Mouse (Mus musculus): ENCODE data around the gene Fam149a. TPM values are rescaled to one million over a fixed set of nuclear protein-coding genes. Genes with fewer than 3 reads are reported as not detected.

Gene Fam149a
- total RNA-seq (2017), result 0.23 TPM in 1 of 2 replicates, not detected in the other

DNA sequence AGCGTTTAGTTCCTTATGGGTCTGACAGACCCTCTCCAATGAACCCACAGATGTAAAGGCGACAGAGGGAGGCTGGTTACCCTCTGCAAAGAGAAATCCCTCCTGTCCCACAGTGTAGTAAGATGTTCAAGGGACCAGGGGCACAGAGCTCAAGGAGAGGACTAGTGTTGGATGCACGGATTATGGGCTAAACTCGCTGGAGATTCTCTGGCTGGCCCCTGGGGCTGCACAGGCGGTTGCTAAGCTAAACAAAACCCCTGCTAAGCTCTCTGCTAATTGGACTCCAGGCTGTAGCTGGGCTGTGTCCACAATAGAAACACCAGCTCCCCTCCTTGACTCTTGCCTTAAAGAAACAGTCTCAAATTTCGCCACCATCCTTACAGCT lies at the start of gene Fam149a:
Fam149a (minus strand) TSS at position 329 of the 385 bp plus-strand sequence.
- ATAC-seq (replicated peaks; ENCODE audit: low read depth, poor library complexity, severe bottlenecking), result no peak

DNA sequence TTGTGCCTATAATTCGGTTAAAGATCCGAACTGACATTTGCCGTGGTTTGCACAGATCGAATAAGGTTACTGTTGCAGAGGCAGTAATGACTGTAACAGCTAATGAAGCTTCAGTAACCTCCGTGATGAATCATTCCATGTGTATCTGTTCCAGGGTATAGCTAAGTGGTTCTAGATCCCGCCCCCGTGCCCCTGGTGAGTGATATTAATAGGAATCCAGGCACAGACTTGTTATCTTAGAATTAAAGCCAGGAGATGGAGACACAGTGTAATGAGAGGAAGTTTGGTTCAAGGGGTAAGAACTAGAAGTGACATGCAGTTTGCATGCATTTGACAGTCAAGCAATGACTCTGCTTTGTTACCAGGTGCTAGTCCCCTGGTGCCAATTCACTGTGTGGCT lies 38.1 kb upstream of the Fam149a start:
- no peak for ATAC-seq (replicated peaks; ENCODE audit: low read depth, poor library complexity, severe bottlenecking)

DNA sequence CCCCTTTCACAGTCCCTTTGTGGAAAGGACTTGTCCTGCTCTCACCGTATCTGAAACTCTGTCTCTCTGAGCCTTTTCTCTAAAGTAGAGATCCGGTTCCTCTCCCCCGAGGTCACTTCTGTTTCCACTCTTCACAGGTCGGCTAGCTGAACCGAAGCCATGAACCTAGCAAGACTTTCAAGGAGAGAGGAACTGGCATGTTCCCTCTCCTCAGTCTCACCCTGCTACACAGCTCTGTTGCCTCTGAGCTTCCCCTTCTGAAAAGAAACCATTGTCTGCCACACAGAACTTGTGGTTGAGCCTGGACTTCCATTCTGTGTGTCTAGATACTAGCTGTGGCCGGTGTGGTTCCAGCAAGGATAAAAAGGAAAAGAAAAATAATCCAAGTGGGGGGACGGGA lies 32.9 kb upstream of the Fam149a start:
- peak; percentile 87 for ATAC-seq (replicated peaks; ENCODE audit: low read depth, poor library complexity, severe bottlenecking)

DNA sequence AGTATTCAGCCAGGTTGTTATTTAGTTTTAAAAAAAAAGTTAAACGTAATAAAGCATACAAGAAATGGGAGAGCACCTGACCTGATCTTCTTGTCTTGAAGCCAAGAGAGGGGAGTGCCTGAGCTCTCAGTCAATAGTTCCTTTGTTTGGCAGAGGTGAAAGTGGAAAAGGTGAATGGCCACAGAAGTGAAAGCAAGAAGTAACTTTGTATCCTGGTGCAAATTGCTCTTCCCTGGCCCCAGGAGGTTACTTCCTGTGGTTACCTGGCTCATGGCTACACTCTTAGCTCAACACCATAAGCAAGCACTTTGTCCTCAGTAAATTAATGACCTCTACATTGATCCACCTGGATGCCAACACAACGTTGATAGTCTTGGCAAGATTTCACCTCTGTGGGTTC lies 28.8 kb upstream of the Fam149a start, which contains the start of gene Tlr3:
Tlr3 (minus strand) TSS at position 199 of the 400 bp plus-strand sequence.
- ATAC-seq (replicated peaks; ENCODE audit: low read depth, poor library complexity, severe bottlenecking), result no peak

DNA sequence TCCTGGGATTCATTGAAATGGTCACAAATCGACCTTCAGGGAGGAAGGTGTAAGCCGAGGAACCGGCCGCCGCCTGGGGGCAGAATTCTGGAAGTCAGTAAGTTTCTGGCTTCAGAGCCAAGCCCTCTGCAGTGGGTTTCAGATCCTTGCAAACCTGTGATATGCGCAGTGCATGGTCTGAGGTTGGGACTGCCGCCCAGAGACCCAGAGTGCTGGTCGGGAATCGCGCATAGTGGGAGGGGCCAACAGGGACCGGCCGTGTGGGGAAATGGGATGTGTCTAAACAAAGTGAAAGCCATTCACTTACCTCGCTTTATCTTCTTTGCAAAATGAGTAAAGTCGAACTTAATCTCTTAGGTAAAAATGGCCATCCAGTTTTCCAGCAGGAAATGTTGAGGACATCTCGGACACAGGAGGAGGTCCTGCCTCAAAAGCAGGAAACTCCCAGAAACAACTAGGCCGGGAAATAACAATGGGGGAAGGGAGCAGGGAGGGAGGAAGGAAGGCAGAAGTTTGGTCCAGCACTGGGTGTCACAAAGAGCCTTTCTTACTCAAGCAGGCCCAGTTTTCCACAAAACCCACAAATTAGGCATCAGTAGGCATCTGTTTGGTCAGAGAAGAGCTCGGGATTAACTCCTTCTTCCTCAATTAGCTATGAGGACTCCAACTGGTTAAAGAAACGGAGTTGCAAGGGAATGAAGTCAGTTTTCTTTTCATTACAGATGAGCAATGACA lies 28.2 kb upstream of the Fam149a start:
- ATAC-seq (replicated peaks; ENCODE audit: low read depth, poor library complexity, severe bottlenecking), result peak; percentile 72

DNA sequence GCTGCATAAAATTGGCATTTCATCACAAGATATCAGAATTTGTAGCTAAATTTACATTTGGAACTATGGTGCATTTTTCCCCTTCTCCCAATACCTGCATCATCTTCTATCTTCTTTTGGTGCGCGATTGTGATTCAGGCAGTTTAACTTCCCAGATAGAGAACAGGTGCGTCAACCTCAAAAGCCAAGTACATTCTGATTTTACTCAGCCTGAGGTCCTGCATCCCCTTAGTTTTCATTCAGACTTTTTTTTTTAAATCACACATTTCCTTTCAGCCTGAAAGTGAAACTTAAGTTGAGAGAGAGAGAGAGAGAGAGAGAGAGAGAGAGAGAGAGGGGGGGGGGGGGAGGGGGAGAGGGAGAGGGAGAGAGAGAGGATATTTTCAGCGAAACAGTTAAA lies 27.6 kb upstream of the Fam149a start:
- ATAC-seq (replicated peaks; ENCODE audit: low read depth, poor library complexity, severe bottlenecking), result no peak

DNA sequence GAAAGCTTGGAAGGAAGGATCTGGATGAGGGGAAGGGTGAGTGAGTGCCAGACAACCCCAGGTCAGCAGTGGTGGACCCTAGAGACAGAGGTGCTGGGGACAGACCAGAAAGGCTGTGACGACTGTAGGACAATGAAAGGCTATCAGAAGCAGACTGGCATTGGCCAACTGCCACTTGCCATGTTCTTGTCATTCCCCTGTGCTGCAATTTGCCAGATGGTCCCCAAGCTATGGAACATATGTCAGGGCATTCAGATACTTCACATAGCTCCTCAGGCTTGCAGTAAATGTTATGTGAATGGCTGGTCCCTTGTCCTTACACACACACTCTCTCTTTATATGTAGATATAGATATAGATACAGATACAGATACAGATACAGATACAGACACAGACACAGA lies 1.2 kb upstream of the Fam149a start:
- no peak for ATAC-seq (replicated peaks; ENCODE audit: low read depth, poor library complexity, severe bottlenecking)

DNA sequence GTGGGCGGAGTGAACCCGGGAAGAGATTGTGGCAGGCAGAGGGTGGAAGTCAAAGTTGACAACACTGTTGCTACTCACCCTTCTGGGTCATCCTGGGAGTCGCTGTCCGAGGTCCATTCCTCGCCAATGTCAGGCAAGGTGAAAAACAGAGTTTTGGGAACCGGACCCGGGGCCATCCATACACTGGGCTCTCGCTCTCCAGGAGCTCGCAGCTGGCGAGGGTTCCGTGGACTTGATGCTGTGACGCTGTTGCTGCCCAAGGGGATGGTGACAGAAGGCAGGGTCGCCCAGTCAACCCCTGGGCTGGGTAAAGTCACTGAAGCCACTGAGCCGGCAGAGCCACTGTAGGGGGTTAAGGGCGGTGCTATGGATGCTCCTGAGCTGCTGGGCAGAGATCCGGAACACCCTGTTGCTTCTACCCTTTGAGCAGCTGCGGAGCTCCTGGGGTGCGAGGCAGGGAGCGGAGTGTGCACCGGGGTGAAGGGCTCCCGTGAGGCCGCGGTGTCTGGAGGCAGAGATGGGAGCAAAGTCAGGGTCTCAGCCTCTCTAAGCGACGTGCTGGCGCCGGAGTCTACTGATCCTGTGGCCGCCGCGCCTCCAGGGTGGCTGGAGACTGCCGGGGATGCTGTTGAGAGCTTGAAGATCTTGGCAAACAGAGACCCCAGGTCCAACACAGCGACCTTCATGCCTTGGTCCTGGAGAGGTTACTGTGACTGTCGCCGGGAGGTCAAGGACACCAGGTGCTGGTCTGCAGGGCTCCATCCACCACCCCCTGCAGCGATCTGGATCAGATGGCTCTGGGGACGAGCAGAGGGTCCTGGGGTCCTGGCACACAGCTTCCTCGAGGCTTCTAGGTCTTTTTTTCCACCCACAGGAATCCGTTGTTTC lies 772 bp downstream of the Fam149a start:
- ATAC-seq (replicated peaks; ENCODE audit: low read depth, poor library complexity, severe bottlenecking), result peak; percentile 22; the same call in 1 of the 2 replicates

DNA sequence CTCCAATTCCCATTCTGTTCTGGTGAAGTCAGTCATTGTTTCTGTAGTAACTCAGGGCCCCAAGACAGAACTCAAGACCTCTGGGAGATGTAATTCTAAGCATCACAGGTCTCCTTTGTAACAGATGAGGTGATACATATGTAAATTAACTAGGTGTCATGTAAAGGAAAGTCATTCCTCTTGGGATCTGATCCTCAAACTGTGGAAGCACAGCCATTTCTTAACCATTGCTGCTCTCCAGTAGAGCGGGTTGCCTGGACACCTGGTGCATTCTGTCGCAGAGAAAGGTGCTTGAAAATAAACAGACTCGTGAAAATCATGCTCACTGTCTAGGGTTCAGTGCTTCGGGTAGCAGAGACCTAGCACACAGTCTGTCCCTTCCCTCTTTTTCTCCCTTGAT lies 1.5 kb downstream of the Fam149a start:
- ATAC-seq (replicated peaks; ENCODE audit: low read depth, poor library complexity, severe bottlenecking), result no peak

DNA sequence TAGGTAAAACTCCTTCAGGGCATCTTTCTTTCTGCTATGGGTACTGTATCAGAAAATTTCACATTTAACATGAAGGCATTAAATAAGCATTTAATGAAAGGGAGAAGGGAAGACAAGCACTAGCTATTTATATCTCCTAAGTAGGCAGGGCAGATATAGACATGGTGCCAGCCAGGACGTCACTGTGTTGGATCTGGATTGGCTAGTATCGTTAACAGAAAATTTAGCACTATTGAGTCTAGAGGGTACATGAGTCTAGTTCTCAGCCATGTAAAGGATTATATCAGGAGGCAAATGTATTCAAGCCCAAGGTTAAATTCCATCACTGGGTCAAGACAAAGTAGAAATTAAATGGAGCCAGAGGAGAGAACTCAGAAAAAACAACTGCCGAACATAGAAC lies 8.0 kb downstream of the Fam149a start:
- ATAC-seq (replicated peaks; ENCODE audit: low read depth, poor library complexity, severe bottlenecking), result no peak

DNA sequence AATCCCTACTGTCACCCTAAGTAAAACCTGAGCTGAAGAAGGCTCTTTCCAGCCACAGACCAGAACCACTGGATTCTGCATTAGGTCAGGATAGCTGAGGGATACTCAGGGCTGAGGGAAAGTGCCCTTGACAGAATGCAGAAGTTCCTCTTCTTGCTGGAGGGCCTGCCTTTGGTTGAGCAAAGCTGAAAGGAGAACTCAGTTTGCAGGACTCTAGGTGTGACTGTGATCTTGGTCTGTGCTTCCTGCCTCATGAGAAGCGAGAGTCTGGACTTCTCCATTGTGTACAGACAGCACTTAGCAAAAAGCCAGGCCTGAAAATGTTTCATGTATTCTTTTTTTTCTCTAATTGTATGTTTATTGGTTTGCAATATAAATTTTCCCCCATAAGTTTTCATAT lies 14.9 kb downstream of the Fam149a start:
- ATAC-seq (replicated peaks; ENCODE audit: low read depth, poor library complexity, severe bottlenecking), result peak; percentile 95

DNA sequence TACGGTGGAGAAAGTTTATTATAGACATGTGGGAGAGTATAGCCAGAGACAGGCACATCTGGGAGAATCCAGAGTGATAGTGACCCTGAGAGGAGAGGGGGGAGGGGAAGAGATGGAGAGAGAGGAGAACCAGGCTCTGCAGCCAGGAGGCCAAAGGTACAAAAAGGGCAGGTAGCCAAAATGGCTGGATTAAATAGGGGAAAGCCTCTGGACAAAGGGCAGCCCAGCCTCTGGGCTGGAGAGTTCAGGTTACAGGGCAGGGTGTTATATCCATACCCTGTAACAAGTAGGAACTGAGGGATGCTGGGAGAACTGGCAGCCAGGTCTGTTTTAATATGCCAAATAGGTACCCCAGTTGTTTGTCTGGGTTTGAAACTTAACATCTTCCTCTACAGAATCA lies 18.9 kb downstream of the Fam149a start:
- no peak for ATAC-seq (replicated peaks; ENCODE audit: low read depth, poor library complexity, severe bottlenecking)

DNA sequence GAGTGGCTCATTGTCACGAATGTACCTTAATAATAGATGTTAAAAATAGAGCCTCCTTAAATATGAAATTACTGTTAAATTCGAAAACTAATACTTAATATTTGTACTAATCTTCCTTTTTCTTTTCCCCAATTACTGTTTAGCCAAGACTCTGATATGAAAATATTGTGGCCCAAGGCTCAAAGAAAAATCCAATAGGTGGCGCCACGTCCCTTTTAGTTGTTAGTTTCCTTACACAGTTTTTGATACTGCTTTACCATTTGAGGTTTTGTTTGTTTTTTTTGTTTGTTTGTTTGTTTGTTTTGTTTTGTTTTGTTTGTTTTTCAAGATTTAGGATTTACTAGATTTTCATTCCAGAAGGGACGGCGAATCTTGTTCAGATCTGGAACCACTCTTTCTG lies 19.8 kb downstream of the Fam149a start:
- no peak for ATAC-seq (replicated peaks; ENCODE audit: low read depth, poor library complexity, severe bottlenecking)

DNA sequence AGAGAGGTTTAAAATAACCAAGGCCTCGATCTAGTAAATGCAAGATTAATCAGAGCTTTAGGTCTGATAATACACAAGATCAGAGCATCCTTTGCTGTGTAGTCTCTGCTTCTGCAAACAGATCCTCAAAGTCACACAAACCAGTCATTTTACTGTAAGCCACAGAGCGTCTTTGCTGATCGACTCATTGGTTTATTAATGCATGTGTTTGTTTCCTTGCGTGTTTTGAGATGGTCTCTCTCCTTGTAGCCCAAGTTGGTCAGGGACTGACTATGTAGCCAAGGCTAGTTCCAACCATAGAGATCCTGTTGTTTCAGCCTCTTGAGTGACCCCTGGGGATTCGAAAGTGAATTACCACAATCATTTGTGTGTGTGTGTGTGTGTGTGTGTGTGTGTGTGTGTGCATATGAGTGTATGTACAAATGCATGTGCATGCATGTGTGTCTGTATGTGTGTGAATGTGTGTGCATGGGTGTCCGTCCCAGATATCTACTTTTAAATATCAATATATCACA lies 22.9 kb downstream of the Fam149a start:
- ATAC-seq (replicated peaks; ENCODE audit: low read depth, poor library complexity, severe bottlenecking), result no peak

DNA sequence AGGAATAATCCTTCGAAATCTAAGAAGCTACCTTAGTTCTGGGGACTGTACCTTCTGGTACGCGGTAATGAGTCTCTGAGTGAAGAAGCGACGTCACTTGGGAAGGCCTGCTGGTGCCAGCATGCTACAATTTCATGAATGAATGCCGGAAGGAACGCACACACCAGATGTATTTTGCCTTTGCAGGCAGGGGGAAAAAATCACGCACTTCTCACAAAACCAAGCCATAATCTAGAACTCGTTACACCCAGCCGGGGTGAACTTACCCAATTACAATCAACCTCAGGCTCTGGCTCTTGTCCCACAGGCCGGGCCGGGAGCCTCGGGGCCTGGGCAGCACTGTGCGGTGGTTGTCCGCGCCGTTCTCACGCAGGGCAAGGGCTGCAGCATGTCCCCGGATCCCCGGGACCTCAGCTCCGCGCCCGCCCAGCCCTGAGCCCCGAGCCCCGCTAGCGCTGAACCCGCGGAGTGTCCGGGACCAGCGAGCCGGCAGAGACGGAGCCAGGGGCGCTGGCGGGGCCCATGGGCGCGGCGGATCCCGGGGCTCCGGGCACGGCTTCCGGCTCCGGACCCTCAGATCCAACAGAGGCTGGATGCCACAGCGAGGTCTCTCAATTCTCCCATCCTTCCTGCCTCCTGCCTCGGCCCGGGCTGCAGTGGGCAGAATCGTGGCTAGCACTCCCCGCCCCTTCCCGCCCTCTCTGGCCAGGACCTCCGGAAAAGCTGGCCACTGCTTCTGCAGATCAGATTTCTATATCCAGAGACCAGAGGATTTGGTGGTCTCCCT lies 23.8 kb downstream of the Fam149a start:
- ATAC-seq (replicated peaks; ENCODE audit: low read depth, poor library complexity, severe bottlenecking), result peak; percentile 50; the same call in 1 of the 2 replicates

DNA sequence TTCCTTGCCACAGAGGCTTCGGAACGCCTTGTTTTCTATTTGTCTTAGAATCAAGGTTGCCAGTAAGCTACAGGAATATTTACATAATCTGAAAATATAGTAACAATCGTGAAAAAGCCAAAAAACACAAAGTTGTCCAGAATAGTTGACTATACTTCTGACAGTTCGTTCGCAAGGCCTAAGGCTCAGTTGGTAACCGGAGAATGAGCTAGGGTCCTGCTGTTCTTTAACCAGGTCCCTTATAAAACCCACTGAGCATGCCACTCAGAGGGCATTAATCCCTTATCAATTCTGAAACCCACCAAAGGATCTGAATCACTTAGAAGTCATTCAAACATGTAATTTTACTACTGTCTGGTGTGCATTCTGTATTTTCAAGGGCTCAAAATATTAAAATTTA lies 26.3 kb downstream of the Fam149a start:
- ATAC-seq (replicated peaks; ENCODE audit: low read depth, poor library complexity, severe bottlenecking), result no peak

DNA sequence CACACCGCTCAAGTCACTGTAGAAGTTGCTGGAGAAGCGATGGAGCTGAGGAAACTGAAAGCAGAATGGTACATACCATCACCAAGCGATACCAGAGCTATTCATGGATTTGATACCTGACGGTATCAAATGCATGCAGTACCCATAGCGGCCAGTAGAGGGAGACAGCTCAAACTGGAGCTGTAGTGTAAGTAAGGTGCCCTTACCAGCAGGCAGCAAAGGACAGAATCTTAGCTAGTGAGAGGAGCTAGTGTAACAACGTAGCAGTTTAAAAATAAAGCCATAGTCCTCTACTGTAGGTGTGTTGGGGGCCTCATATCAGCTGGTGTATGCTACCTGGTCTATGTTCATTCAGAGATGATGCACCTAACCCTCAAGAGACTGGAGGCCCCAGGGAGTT lies 37.1 kb downstream of the Fam149a start:
- peak; percentile 96 for ATAC-seq (replicated peaks; ENCODE audit: low read depth, poor library complexity, severe bottlenecking)

DNA sequence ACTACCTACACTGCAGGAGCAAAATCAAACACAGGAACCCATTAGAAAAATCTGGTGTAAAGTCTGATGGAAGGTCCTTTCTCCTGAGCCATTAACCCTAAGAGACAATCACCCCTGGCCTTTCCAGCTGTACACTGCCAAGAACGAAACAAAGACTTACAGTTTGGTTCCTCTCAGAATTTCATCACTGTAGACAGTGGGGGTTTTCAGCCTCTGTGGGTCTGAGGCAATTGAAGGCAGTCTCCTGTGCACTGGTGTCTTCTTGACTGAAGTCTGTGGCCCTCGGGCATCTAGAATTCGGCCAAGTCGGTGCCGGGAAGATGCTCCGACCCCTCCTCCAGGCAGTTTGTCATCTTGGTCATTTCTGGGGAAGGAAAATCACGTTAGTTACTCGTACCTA lies 37.8 kb downstream of the Fam149a start:
- ATAC-seq (replicated peaks; ENCODE audit: low read depth, poor library complexity, severe bottlenecking), result 0 out of 2 replicates have a peak, but pooled peaks have one; percentile 23

DNA sequence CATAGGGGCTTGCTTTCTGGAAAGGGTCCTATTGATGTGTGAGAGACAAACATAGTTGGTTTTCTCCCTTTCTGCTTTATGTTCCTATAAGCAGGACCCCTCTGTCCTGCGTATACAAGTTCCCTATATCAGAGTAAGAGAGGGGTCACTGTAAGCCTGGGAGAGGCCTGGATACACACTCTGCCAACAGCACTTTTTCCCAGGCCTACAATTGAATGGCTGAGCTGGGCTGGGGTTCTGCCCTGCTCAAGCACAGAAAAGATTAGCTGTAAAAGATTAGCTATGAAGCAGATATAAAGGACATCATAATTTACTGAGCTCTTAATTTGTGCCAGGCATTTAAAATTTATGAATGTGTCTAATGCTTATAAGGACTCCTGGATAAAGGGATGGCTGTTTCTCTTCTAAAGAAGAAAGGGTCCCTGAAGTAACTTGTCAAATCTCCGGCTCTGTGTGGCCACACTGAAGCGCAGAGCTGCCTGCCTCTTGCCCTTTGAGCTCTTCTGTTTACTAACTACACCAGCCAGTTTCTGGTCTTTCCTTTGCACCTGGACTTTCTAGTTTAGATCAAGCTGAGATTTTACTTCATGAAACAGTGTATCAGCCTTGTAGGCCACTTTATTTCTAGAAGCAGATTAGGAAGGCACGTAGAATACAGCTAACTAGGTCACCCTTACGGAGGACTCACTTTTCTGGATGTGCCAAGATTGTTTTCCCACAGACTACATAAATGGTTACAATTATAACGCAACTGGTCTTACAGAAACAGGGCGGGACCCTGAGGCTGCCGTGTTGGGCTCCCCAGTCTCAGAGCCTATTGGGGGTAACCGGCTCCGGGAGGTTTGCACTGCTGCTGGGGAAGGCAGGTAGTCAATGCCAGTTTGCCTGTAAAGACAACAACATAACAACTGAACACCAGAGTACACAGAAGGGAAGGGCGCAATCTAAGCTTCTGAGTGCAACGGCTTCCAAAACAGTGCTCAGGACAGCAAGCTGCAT lies 40.2 kb downstream of the Fam149a start:
- ATAC-seq (replicated peaks; ENCODE audit: low read depth, poor library complexity, severe bottlenecking), result no peak

Data from common myeloid progenitor, adult 5-6 weeks (primary cell).